Mouse (Mus musculus): ENCODE results near the gene Dzip3. TPM values are rescaled to one million over a fixed set of nuclear protein-coding genes. Genes with fewer than 3 reads are reported as not detected.

Gene Dzip3
- polyA plus RNA-seq, 1 experiment from 2014 or later: 31.9 TPM

GRCm38 (mm10) chr16:48973548-48973947 lies 20.4 kb downstream of the Dzip3 start:
- Histone ChIP-seq H3K9me3 (replicated peaks) (no peaks in the 10 kb centered on the region), H3K27ac (replicated peaks) (no peak overlapping the region), H3K27me3 (ENCODE audit: low read depth, poor library complexity, severe bottlenecking) (no peaks in the 10 kb centered on the region), H3K4me1 (no peaks in the 10 kb centered on the region), H3K4me3 (no peak overlapping the region), H3K36me3 (peaks cover 62% of the 10 kb centered on the region)
- 96% methylated on average over 1 of the region's 1 CpGs for WGBS
- no peak for DNase-seq (ENCODE audit: low spot score)

GRCm38 (mm10) chr16:48972996-48973395 lies 21.0 kb downstream of the Dzip3 start:
- H3K27me3 ChIP-seq (ENCODE audit: low read depth, poor library complexity, severe bottlenecking): no peaks in the 10 kb centered on the region
- no peak overlapping the region for H3K4me3 ChIP-seq
- no peak for DNase-seq (ENCODE audit: low spot score)
- H3K9me3 ChIP-seq (replicated peaks): no peaks in the 10 kb centered on the region
- WGBS: 100% methylated on average over 2 of the region's 2 CpGs
- H3K27ac ChIP-seq (replicated peaks): no peak overlapping the region
- no peaks in the 10 kb centered on the region for H3K4me1 ChIP-seq
- peaks cover 56% of the 10 kb centered on the region for H3K36me3 ChIP-seq

- DNase-seq (ENCODE audit: low spot score): no peak
- H3K4me1 ChIP-seq: no peaks in the 10 kb centered on the region
- H3K4me3 ChIP-seq: no peak overlapping the region
- H3K36me3 ChIP-seq: peaks cover 72% of the 10 kb centered on the region
- H3K27ac ChIP-seq (replicated peaks): no peak overlapping the region
- no peaks in the 10 kb centered on the region for H3K27me3 ChIP-seq (ENCODE audit: low read depth, poor library complexity, severe bottlenecking)
- 79% methylated on average over 1 of the region's 1 CpGs for WGBS
- no peaks in the 10 kb centered on the region for H3K9me3 ChIP-seq (replicated peaks)
Measured at GRCm38 (mm10) chr16:48941805-48942204, 52.2 kb downstream of the Dzip3 start.

- Histone ChIP-seq H3K4me1 (no peaks in the 10 kb centered on the region), H3K27me3 (ENCODE audit: low read depth, poor library complexity, severe bottlenecking) (no peaks in the 10 kb centered on the region), H3K36me3 (peaks cover 83% of the 10 kb centered on the region), H3K9me3 (replicated peaks) (no peaks in the 10 kb centered on the region), H3K4me3 (no peak overlapping the region), H3K27ac (replicated peaks) (no peak overlapping the region)
- DNase-seq (ENCODE audit: low spot score): no peak
- WGBS: 88% methylated on average over 1 of the region's 1 CpGs
Measured at GRCm38 (mm10) chr16:48923724-48924123, 70.2 kb downstream of the Dzip3 start.

- Histone ChIP-seq H3K27me3 (ENCODE audit: low read depth, poor library complexity, severe bottlenecking) (no peaks in the 10 kb centered on the region), H3K9me3 (replicated peaks) (no peaks in the 10 kb centered on the region), H3K27ac (replicated peaks) (no peak overlapping the region), H3K4me1 (no peaks in the 10 kb centered on the region), H3K36me3 (no peaks in the 10 kb centered on the region), H3K4me3 (no peak overlapping the region)
- no peak for DNase-seq (ENCODE audit: low spot score)
- WGBS: 95% methylated on average over 3 of the region's 3 CpGs
Measured at GRCm38 (mm10) chr16:48913206-48913605, 80.8 kb downstream of the Dzip3 start.

- 100% methylated on average over 1 of the region's 1 CpGs for WGBS
- no peak overlapping the region for H3K4me3 ChIP-seq
- H3K9me3 ChIP-seq (replicated peaks): no peaks in the 10 kb centered on the region
- no peaks in the 10 kb centered on the region for H3K27me3 ChIP-seq (ENCODE audit: low read depth, poor library complexity, severe bottlenecking)
- no peak for DNase-seq (ENCODE audit: low spot score)
- H3K36me3 ChIP-seq: no peaks in the 10 kb centered on the region
- no peaks in the 10 kb centered on the region for H3K4me1 ChIP-seq
- H3K27ac ChIP-seq (replicated peaks): no peak overlapping the region
Measured at GRCm38 (mm10) chr16:48911184-48911583, 82.8 kb downstream of the Dzip3 start.

GRCm38 (mm10) chr16:48899868-48900267 lies 94.1 kb downstream of the Dzip3 start:
- Histone ChIP-seq H3K36me3 (no peaks in the 10 kb centered on the region), H3K4me1 (no peaks in the 10 kb centered on the region), H3K4me3 (no peak overlapping the region), H3K27me3 (ENCODE audit: low read depth, poor library complexity, severe bottlenecking) (no peaks in the 10 kb centered on the region), H3K27ac (replicated peaks) (no peak overlapping the region), H3K9me3 (replicated peaks) (no peaks in the 10 kb centered on the region)
- WGBS: 67% methylated on average over 1 of the region's 1 CpGs
- no peak for DNase-seq (ENCODE audit: low spot score)

GRCm38 (mm10) chr16:48890733-48891132 lies 103.2 kb downstream of the Dzip3 start:
- Histone ChIP-seq H3K36me3 (no peaks in the 10 kb centered on the region), H3K9me3 (replicated peaks) (0 out of 2 replicates have a peak, but pooled peaks cover 5% of the 10 kb centered on the region), H3K4me1 (no peaks in the 10 kb centered on the region), H3K27ac (replicated peaks) (no peak overlapping the region), H3K27me3 (ENCODE audit: low read depth, poor library complexity, severe bottlenecking) (no peaks in the 10 kb centered on the region), H3K4me3 (no peak overlapping the region)
- DNase-seq (ENCODE audit: low spot score): no peak
- 83% methylated on average over 2 of the region's 2 CpGs for WGBS

Other genes with a start within 250 kb of the Dzip3 start
- not detected in 2 replicates for gene Trat1, start 222.1 kb downstream of the Dzip3 start, polyA plus RNA-seq (2016; fragmentation: Nextera tagmentation; extraction: Ambion mirVana)
- not detected in 2 replicates for gene Retnlb, start 177.3 kb downstream of the Dzip3 start, polyA plus RNA-seq (2016; fragmentation: Nextera tagmentation; extraction: Ambion mirVana)
- not detected in 2 replicates for gene Retnla, start 151.6 kb downstream of the Dzip3 start, polyA plus RNA-seq (2016; fragmentation: Nextera tagmentation; extraction: Ambion mirVana)
- not detected in 2 replicates for gene Retnlg, start 121.5 kb downstream of the Dzip3 start, polyA plus RNA-seq (2016; fragmentation: Nextera tagmentation; extraction: Ambion mirVana)
- gene Cip2a, start within 50 bp of the Dzip3 start, polyA plus RNA-seq (2016; fragmentation: Nextera tagmentation; extraction: Ambion mirVana): 47.0 and 47.2 TPM in 2 replicates
- 0.02 TPM in 1 of 2 replicates, not detected in the other for gene Myh15, start 63.3 kb upstream of the Dzip3 start, polyA plus RNA-seq (2016; fragmentation: Nextera tagmentation; extraction: Ambion mirVana)

Measured in midbrain, embryonic 10.5 days (tissue).